Mouse (Mus musculus) heart, embryonic 13.5 days (tissue): ENCODE results near the gene Slamf8. TPM values are rescaled to one million over a fixed set of nuclear protein-coding genes. Genes with fewer than 3 reads are reported as not detected.
A peak's percentile ranks its signal among the peaks of the same experiment; 100 is the strongest.

ENCODE experiments used
- ATAC-seq: fragments of 200-750 bp; cut with Nextera tagmentation; 2 replicates; pipeline ENCODE4 v1.8.0; 2017; ENCODE audit warnings: moderate TSS enrichment; ENCODE audit not compliant: insufficient number of reproducible peaks, low FRiP score, low TSS enrichment; ENCODE audit errors: extremely low read depth
- H3K27ac ChIP-seq: fragments of 300-500 bp; sonication (generic); replicated peaks from 2 replicates; pipeline ENCODE4 v1.5.1; 2015; ENCODE audit warnings: moderate library complexity, mild to moderate bottlenecking, inconsistent platforms
- H3K27me3 ChIP-seq: fragments of 300-500 bp; sonication (generic); replicated peaks from 2 replicates; pipeline ENCODE4 v1.6.1; 2015; ENCODE audit warnings: mild to moderate bottlenecking, inconsistent platforms
- H3K36me3 ChIP-seq: fragments of 300-500 bp; sonication (generic); 2 replicates; pipeline ENCODE4 v1.6.1; 2015; ENCODE audit warnings: mild to moderate bottlenecking, inconsistent platforms
- H3K4me1 ChIP-seq: fragments of 300-500 bp; sonication (generic); 2 replicates; pipeline ENCODE4 v1.6.1; 2015; ENCODE audit warnings: inconsistent platforms
- H3K4me2 ChIP-seq: fragments of 300-500 bp; sonication (generic); 2 replicates; pipeline ENCODE4 v1.6.1; 2015; ENCODE audit warnings: inconsistent platforms, mild to moderate bottlenecking, moderate library complexity
- H3K4me3 ChIP-seq: fragments of 300-500 bp; sonication (generic); 2 replicates; pipeline ENCODE4 v1.5.1; 2015; ENCODE audit warnings: moderate library complexity, mild to moderate bottlenecking, inconsistent platforms
- H3K9ac ChIP-seq: fragments of 300-500 bp; sonication (generic); 2 replicates; pipeline ENCODE4 v1.6.1; 2015; ENCODE audit warnings: inconsistent platforms, mild to moderate bottlenecking, moderate library complexity
- H3K9me3 ChIP-seq: fragments of 300-500 bp; sonication (generic); 2 replicates; pipeline ENCODE4 v1.6.1; 2016; ENCODE audit warnings: inconsistent platforms
- WGBS: fragments of 180-500 bp; shearing (Covaris S2); methylation state at CpG from one replicate; pipeline ENCODE4 v1.1.7; 2015; ENCODE audit warnings: mixed read lengths; 5-methylcytosine and 5-hydroxymethylcytosine counted together
- polyA plus RNA-seq: library from polyadenylated mRNA; unstranded; fragments of >200 nt; fragmentation: Nextera tagmentation; extraction: Ambion mirVana; gene quantifications from 2 replicates; pipeline ENCODE4 v1.2.1, GENCODE M21; 2015

Gene Slamf8
- polyA plus RNA-seq, 1 experiment from 2014 or later = not detected

DNA sequence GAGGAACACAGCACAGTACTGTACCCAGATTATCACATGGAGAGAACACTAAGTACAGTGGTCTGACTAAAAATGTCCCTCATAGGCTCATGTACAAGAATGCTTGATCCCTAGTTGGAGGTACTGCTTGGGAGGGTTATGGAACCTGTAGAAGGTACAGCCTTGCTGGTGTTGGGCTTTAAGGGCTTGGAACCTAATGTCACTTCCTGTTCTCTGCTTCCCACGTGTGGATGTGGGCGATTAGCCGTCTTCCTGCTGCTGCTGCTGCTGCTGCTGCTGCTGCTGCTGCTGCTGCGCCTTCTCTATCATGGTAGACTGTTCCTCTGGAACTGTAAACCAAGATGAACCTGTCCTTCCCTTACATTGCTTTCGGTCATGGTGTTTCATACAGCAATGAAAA is 33.2 kb upstream of the Slamf8 start:
- peaks cover 5% of the 10 kb centered on the region; the same call in 1 of the 2 replicates for H3K9me3 ChIP-seq
- H3K27me3 ChIP-seq = no peaks in the 10 kb centered on the region; the same call in 1 of the 2 replicates
- 54% methylated on average over 5 of the region's 5 CpGs for WGBS
- H3K4me1 ChIP-seq = no peaks in the 10 kb centered on the region
- no peak overlapping the region for H3K4me2 ChIP-seq
- no peak overlapping the region for H3K9ac ChIP-seq
- no peak overlapping the region for H3K27ac ChIP-seq
- H3K4me3 ChIP-seq = no peak overlapping the region
- no peaks in the 10 kb centered on the region for H3K36me3 ChIP-seq
- ATAC-seq = no peak

DNA sequence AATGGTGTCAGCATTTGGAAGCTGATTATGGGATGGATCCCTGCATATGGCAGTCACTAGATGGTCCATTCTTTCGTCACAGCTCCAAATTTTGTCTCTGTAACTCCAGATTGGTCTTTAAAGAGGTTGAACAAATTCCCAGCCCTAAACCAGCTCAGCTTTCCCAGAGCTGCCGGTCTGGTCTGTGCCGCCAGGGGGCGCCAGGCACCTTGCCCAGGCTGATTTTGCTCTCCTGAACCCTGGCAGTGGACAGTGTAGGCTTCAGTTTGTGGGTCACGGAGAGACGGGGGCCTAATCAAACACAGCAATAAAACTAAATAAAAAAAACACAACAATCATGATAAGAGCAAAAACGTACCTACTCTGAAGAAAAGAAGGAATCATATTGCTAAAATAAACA is 28.9 kb upstream of the Slamf8 start:
- Histone ChIP-seq H3K4me3 (no peak overlapping the region), H3K9ac (no peak overlapping the region), H3K4me2 (no peak overlapping the region), H3K27me3 (peaks cover 13% of the 10 kb centered on the region), H3K36me3 (no peaks in the 10 kb centered on the region), H3K4me1 (peaks cover 10% of the 10 kb centered on the region), H3K9me3 (no peaks in the 10 kb centered on the region), H3K27ac (no peak overlapping the region)
- no peak for ATAC-seq
- 17% methylated on average over 7 of the region's 7 CpGs for WGBS

DNA sequence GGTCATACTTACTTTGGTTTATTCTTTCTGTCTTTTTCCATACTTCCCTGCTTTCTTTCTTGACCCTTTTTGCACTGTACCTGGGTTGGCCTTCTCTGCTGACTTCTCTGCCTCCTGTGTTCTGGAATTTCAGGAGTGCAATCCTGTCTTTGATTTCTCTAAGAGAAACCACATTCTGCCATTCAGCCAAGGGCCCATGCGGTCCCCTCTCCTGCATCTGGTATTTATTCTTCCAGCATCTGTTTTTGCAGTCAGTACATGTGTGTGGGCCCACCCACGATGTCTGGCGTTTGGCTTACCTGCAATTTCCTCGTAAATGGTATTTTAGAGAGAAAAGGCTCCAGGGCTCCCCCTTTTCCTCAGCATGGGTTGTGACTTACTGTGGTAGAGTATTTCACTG is 27.8 kb upstream of the Slamf8 start:
- ATAC-seq = no peak

DNA sequence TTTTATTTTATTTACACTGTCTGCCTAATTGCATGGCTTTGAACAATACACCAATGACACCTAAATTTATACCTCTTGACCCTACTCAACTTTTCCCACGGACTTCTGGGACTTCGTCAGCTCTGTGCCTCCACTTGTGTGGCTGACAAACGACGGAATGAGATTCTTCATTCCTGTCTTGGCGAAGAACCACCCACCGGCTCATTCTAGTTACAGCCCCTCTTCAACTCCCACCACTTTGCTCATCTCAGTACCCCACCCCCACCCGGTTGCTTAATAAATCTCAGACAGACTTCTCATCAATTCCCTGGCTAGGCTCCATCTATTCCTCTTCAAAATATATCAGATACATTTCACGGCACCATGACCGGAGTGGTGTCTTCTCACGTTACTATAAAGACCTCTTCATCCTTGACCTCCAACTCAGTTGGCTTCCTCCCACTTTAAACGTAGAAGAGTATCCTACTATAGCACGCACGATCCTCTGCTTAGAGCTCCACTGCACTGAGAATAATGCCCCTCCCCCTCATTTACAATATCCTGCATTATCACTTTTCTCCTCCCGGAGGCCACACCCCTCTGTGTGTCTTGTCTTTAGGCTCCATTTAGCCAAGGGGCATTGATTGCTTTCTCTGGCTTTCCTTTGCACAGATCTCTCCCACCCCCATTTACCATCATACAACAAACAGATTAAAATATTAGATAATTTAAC is 27.2 kb upstream of the Slamf8 start:
- Histone ChIP-seq H3K36me3 (no peaks in the 10 kb centered on the region), H3K4me3 (peak overlapping the region; percentile 40)
- ATAC-seq = no peak

More for the DNA sequence above, 27.8 kb upstream of the Slamf8 start:
- Histone ChIP-seq H3K9ac (no peak overlapping the region), H3K4me1 (peaks cover 10% of the 10 kb centered on the region), H3K9me3 (no peaks in the 10 kb centered on the region), H3K4me2 (no peak overlapping the region), H3K4me3 (no peak overlapping the region), H3K27me3 (peaks cover 13% of the 10 kb centered on the region), H3K36me3 (no peaks in the 10 kb centered on the region), H3K27ac (no peak overlapping the region)
- WGBS = 74% methylated on average over 4 of the region's 4 CpGs

DNA sequence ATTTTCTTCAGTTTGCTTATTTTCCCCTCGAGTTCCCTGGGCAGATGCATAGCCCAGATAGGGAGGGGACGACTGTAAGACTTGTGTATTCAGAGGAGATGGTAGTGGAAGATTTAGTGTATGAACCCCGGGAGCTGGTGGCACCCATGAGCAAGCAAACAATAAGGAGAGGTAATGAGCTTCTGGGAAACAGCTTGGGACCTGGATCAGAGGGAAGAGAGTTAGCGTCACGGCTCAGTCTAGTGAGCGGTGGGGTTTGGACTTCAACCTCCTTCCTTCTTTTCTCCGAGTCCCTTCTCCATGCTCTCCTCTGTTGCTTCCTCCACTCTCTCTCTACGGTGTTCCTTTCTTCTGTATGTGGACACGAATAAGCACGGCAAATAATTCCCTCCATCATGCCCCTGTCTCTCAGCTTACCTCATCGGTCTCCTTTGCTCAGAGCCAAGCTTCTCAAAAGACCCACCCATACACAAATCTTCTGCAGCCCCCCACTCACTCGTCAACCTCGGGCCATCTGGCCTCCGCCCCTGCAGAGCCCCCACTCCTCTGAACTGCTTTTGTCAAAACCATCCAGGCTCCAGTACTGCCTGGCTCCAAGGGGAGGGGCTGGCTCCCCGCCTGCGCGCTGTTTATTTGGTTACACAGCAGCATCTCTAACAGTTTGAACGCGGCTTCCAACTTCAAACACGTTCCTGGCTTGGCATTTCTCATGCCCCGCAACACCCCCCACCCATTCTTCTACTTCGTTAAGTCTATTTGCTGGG is 26.4 kb upstream of the Slamf8 start:
- Histone ChIP-seq H3K9ac (peak overlapping the region; percentile 45), H3K4me3 (peak overlapping the region; percentile 40), H3K4me1 (peaks cover 10% of the 10 kb centered on the region), H3K4me2 (peak overlapping the region; percentile 69), H3K27ac (no peak overlapping the region), H3K27me3 (peaks cover 18% of the 10 kb centered on the region), H3K36me3 (no peaks in the 10 kb centered on the region), H3K9me3 (no peaks in the 10 kb centered on the region)
- 19% methylated on average over 22 of the region's 22 CpGs for WGBS
- no peak for ATAC-seq

More for the DNA sequence above, 27.2 kb upstream of the Slamf8 start:
- H3K27ac ChIP-seq = no peak overlapping the region
- 36% methylated on average over 14 of the region's 14 CpGs for WGBS
- peaks cover 13% of the 10 kb centered on the region for H3K27me3 ChIP-seq
- H3K9me3 ChIP-seq = no peaks in the 10 kb centered on the region
- peak overlapping the region; percentile 69 for H3K4me2 ChIP-seq
- H3K9ac ChIP-seq = no peak overlapping the region
- peaks cover 10% of the 10 kb centered on the region for H3K4me1 ChIP-seq

DNA sequence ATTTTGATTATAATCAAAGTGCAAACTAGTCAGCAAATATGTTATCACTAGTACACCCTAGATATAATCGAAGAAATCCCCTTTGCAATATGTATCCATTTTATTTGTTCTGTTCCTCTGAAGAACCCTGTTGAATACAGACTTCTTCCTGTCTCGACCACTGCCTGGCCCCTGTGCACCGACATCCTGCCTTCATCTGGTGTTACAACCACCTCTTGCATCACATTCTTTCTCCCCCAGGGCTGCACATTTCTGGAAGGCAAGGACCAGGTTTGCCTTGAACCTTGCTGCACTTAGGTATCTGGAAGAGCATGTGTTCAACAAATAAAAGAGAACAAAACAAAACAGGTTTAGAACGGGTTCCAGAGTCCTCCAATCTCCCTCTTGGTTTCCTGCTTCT is 25.0 kb upstream of the Slamf8 start:
- H3K27ac ChIP-seq = no peak overlapping the region
- no peak overlapping the region for H3K4me3 ChIP-seq
- no peaks in the 10 kb centered on the region for H3K36me3 ChIP-seq
- H3K9me3 ChIP-seq = no peaks in the 10 kb centered on the region
- H3K4me2 ChIP-seq = no peak overlapping the region
- no peak overlapping the region for H3K9ac ChIP-seq
- ATAC-seq = no peak
- WGBS = 51% methylated on average over 4 of the region's 4 CpGs
- H3K4me1 ChIP-seq = peaks cover 10% of the 10 kb centered on the region
- peaks cover 26% of the 10 kb centered on the region for H3K27me3 ChIP-seq

DNA sequence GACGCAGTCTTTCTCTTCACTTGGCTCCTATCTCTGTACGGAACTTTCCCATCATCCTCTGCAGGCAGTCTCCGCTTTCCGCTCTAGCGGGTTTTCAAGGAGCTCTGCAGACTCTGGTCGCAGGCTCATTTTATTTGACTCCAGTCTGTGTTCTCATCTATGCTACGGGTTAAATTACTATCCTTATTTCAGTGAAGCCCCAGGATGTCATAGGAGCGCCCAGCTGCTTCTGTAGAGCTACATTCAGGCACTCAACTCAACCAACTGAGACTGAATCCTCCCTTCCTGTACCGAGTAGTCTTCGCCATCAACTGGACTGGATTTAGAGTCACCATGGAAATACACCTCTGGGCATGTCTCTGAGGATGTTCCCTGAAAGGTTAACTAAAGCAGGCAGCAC is 24.3 kb upstream of the Slamf8 start:
- Histone ChIP-seq H3K27me3 (peaks cover 26% of the 10 kb centered on the region), H3K4me1 (peaks cover 10% of the 10 kb centered on the region), H3K4me2 (no peak overlapping the region), H3K9ac (no peak overlapping the region), H3K27ac (no peak overlapping the region), H3K4me3 (no peak overlapping the region), H3K9me3 (no peaks in the 10 kb centered on the region), H3K36me3 (no peaks in the 10 kb centered on the region)
- no peak for ATAC-seq
- 78% methylated on average over 10 of the region's 10 CpGs for WGBS

DNA sequence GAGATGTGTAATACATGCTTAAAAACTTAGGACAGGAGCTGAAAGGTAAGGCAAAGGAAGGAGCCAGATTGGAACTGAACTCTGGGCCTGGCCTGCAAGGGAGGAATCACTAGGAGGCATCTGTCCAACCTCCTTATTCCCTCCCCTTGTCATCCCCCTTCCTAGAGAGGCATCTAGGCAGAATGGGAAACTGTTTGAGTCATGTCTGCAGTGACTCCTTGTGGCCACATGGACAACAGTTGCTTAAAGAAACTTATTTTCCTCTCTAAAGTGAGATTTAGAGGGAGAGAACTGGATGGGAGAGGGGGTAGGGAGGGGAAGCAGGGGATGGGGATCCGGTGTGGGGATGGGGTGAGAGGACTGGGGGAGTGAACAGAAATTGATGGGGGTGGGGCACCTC is 22.4 kb upstream of the Slamf8 start:
- Histone ChIP-seq H3K4me3 (no peak overlapping the region), H3K4me1 (peaks cover 10% of the 10 kb centered on the region), H3K27me3 (peaks cover 26% of the 10 kb centered on the region), H3K9ac (no peak overlapping the region), H3K4me2 (no peak overlapping the region), H3K27ac (no peak overlapping the region), H3K9me3 (no peaks in the 10 kb centered on the region), H3K36me3 (no peaks in the 10 kb centered on the region)
- 47% methylated on average over 1 of the region's 1 CpGs for WGBS
- no peak for ATAC-seq

DNA sequence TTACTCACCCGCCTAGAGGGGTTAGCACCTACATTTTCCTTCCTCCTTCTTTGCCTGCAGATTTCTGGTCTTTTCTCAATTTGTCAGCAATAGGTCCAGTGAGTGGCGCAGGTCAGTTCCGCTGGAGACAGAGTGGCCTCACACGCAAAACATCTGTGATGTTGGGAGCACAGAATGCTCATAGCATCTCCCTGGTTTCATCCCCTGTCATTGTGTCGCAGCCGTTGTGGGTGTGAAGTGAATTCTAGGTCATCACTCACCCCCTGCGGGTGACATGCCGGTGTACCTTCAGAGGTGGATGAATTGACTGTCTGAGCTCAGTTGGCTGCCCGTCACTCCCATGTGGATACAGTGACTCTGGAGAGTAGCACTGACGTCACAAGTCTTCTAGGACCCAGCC is 20.9 kb upstream of the Slamf8 start:
- WGBS = 71% methylated on average over 10 of the region's 10 CpGs
- no peaks in the 10 kb centered on the region for H3K9me3 ChIP-seq
- H3K9ac ChIP-seq = no peak overlapping the region
- H3K27ac ChIP-seq = no peak overlapping the region
- H3K4me1 ChIP-seq = no peaks in the 10 kb centered on the region
- no peak overlapping the region for H3K4me2 ChIP-seq
- no peak for ATAC-seq
- H3K4me3 ChIP-seq = no peak overlapping the region
- H3K27me3 ChIP-seq = peaks cover 26% of the 10 kb centered on the region
- H3K36me3 ChIP-seq = no peaks in the 10 kb centered on the region

DNA sequence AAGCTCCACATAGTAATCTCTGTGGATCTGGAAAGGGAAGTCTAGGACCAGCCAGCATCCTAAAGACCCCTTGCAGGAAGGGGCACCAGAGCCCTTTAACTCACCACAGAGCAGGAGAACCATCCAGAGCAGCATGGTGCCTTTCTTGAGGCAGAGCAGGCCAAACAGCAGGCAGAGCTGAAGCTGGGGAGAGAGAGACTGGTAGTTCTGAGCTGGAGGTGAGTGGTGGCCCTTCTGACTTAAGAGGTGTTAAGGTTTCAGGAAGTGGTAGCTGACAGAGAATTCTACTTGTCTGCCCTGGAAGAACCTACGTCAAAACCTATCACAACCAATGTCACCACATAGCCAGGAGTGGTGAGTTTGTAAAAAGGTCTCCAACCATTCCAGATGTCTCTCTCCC is 12.0 kb upstream of the Slamf8 start, which contains the start of gene Fcrl6:
Gene Fcrl6 (minus strand): TSS at position 226 of the 400 bp plus-strand sequence.
- no peak within 1 kb of the TSS for H3K27ac ChIP-seq
- no peak for ATAC-seq
- H3K9me3 ChIP-seq = no peaks in the 10 kb centered on the region
- no peaks in the 10 kb centered on the region for H3K4me1 ChIP-seq
- H3K9ac ChIP-seq = no peak within 1 kb of the TSS
- WGBS = 55% methylated on average over 1 of the region's 1 CpGs
- H3K27me3 ChIP-seq = 0 out of 2 replicates have a peak, but pooled peaks cover 6% of the 10 kb centered on the region
- no peak within 1 kb of the TSS for H3K4me3 ChIP-seq
- no peak within 1 kb of the TSS for H3K4me2 ChIP-seq
- H3K36me3 ChIP-seq = no peaks in the 10 kb centered on the region

DNA sequence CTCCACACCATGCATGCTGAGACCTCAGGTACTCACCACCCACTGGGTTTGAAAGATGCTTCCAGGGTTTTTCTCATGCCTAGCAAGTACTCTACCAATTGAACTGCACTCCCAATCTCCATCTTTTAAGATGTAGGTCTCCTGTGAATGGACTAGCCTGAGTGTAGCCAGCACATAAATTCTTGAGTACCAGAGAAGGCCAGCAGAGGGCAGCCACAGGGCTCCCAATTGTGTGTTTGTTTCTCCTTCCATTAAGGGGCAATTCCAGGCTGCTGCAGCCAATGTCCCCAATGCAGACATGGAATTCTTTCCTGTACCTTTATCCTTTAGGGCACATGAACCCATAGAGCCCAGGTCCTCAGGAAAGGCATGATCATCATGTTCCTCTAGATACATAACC is 4.1 kb upstream of the Slamf8 start:
- Histone ChIP-seq H3K4me2 (no peak overlapping the region), H3K27me3 (no peaks in the 10 kb centered on the region; the same call in 1 of the 2 replicates), H3K36me3 (no peaks in the 10 kb centered on the region), H3K4me1 (no peaks in the 10 kb centered on the region), H3K9me3 (no peaks in the 10 kb centered on the region), H3K27ac (no peak overlapping the region), H3K9ac (no peak overlapping the region), H3K4me3 (no peak overlapping the region)
- ATAC-seq = no peak
